Mouse (Mus musculus) small intestine, adult 2 months (tissue): ENCODE measurements around the gene Lrrc74a.

Experiments
- CTCF ChIP-seq: fragments of 200-500 bp; IDR thresholded peaks from 2 replicates; pipeline ENCODE4 v1.5.1; 2012; ENCODE audit warnings: low read depth, mild to moderate bottlenecking, control low read depth, inconsistent platforms, low read length, moderate library complexity, mixed read lengths; ENCODE audit not compliant: insufficient replicate concordance, insufficient read length; ENCODE audit errors: extremely low read depth
- POLR2A ChIP-seq: fragments of 200-500 bp; IDR thresholded peaks from 2 replicates; pipeline ENCODE4 v1.6.1; 2012; ENCODE audit warnings: low read depth, mild to moderate bottlenecking, control low read depth, inconsistent platforms, low read length, moderate library complexity

GRCm38 (mm10) chr12:86803651-86804307 lies 69.6 kb downstream of the Lrrc74a start:
- TF ChIP-seq POLR2A: no peak
- no peak for TF ChIP-seq CTCF
